Mouse (Mus musculus) CD4-positive, CD25-positive, alpha-beta regulatory T cell, adult 2 months (primary cell): ENCODE data around the gene Hspd1.
"Not testable (repeated sequence)": the region's sequence is repeated elsewhere in the genome, so short reads cannot be mapped to it uniquely, and the experiment has no call there.

Experiments
- DNase-seq: peaks from one replicate; pipeline ENCODE4 v3.0.0-alpha.2; 2012; ENCODE audit warnings: low read depth, low spot score

Gene Hspd1

GRCm38 (mm10) chr1:55087932-55088610 lies at the start of gene Hspd1, which contains the start of gene Hspe1:
TSS of gene Hspd1 (minus strand) at chr1:55088243.
TSS of gene Hspe1 (plus strand) at chr1:55088132.
- peak; percentile 98 for DNase-seq

GRCm38 (mm10) chr1:55135846-55136245 lies 47.8 kb upstream of the Hspd1 start:
- peak; percentile 34 for DNase-seq

- DNase-seq = no peak
Observed at GRCm38 (mm10) chr1:55134301-55134700, 46.3 kb upstream of the Hspd1 start.

- DNase-seq = no peak
Observed at GRCm38 (mm10) chr1:55133173-55133572, 45.1 kb upstream of the Hspd1 start.

- no peak for DNase-seq
Observed at GRCm38 (mm10) chr1:55132308-55132707, 44.3 kb upstream of the Hspd1 start.

GRCm38 (mm10) chr1:55131424-55132014 lies 43.5 kb upstream of the Hspd1 start:
- peak; percentile 68 for DNase-seq

GRCm38 (mm10) chr1:55130943-55131401 lies 42.9 kb upstream of the Hspd1 start, which contains the start of gene Mob4:
TSS of gene Mob4 (plus strand) at chr1:55131231.
- peak; percentile 96 for DNase-seq

- peak; percentile 13 for DNase-seq
Observed at GRCm38 (mm10) chr1:55130190-55130916, 42.3 kb upstream of the Hspd1 start.

GRCm38 (mm10) chr1:55129716-55130115 lies 41.7 kb upstream of the Hspd1 start:
- DNase-seq = peak; percentile 7

- DNase-seq = not testable (repeated sequence)
Observed at GRCm38 (mm10) chr1:55124136-55124535, 36.1 kb upstream of the Hspd1 start.

GRCm38 (mm10) chr1:55123561-55123960 lies 35.5 kb upstream of the Hspd1 start:
- DNase-seq = no peak

- no peak for DNase-seq
Observed at GRCm38 (mm10) chr1:55123046-55123445, 35.0 kb upstream of the Hspd1 start.

- DNase-seq = no peak
Observed at GRCm38 (mm10) chr1:55109066-55109766, 21.2 kb upstream of the Hspd1 start.

GRCm38 (mm10) chr1:55108473-55108872 lies 20.4 kb upstream of the Hspd1 start:
- DNase-seq = no peak

- no peak for DNase-seq
Observed at GRCm38 (mm10) chr1:55107644-55108043, 19.6 kb upstream of the Hspd1 start.

- no peak for DNase-seq
Observed at GRCm38 (mm10) chr1:55106919-55107585, 19.0 kb upstream of the Hspd1 start.

GRCm38 (mm10) chr1:55092469-55092868 lies 4.4 kb upstream of the Hspd1 start:
- no peak for DNase-seq

GRCm38 (mm10) chr1:55092056-55092455 lies 4.0 kb upstream of the Hspd1 start:
- DNase-seq = no peak

GRCm38 (mm10) chr1:55089498-55090064 lies 1.5 kb upstream of the Hspd1 start:
- DNase-seq = peak; percentile 39

GRCm38 (mm10) chr1:55088611-55089497 lies 811 bp upstream of the Hspd1 start:
- no peak for DNase-seq
